Mouse (Mus musculus) liver, postnatal 0 days (tissue): ENCODE results near the gene Gramd4. TPM values are rescaled to one million over a fixed set of nuclear protein-coding genes. Genes with fewer than 3 reads are reported as not detected.
"Not testable (repeated sequence)": the region's sequence is repeated elsewhere in the genome, so short reads cannot be mapped to it uniquely, and the experiment has no call there.

Experiments used
- ATAC-seq: fragments of 200-750 bp; cut with Nextera tagmentation; 2 replicates; pipeline ENCODE4 v1.8.0; 2017; ENCODE audit warnings: mild to moderate bottlenecking, moderate library complexity
- DNase-seq: peaks from one replicate; pipeline ENCODE4 v3.0.0-alpha.2; 2016
- H3K27ac ChIP-seq: fragments of 300-500 bp; sonication (generic); 2 replicates; pipeline ENCODE4 v1.5.1; 2014; ENCODE audit warnings: antibody characterized with exemption, moderate library complexity, mild to moderate bottlenecking, low read depth
- H3K27me3 ChIP-seq: fragments of 300-500 bp; sonication (generic); 2 replicates; pipeline ENCODE4 v1.6.1; 2014; ENCODE audit warnings: low read length, control low read depth, mixed read lengths; ENCODE audit not compliant: insufficient read depth
- H3K36me3 ChIP-seq: fragments of 300-500 bp; sonication (generic); replicated peaks from 2 replicates; pipeline ENCODE4 v1.6.1; 2014; ENCODE audit warnings: mild to moderate bottlenecking, control low read depth, low read length, moderate library complexity, mixed read lengths; ENCODE audit not compliant: insufficient read depth
- H3K4me1 ChIP-seq: fragments of 300-500 bp; sonication (generic); 2 replicates; pipeline ENCODE4 v1.6.1; 2014; ENCODE audit warnings: antibody characterized with exemption, mild to moderate bottlenecking, control low read depth; ENCODE audit not compliant: insufficient read depth
- H3K4me2 ChIP-seq: fragments of 300-500 bp; sonication (generic); 2 replicates; pipeline ENCODE4 v1.6.1; 2014; ENCODE audit warnings: low read depth, mild to moderate bottlenecking, low read length, moderate library complexity, mixed read lengths
- H3K4me3 ChIP-seq: fragments of 300-500 bp; sonication (generic); 2 replicates; pipeline ENCODE4 v1.5.1; 2014; ENCODE audit warnings: low read depth, low read length
- H3K9ac ChIP-seq: fragments of 300-500 bp; sonication (generic); replicated peaks from 2 replicates; pipeline ENCODE4 v1.6.1; 2014; ENCODE audit warnings: mild to moderate bottlenecking, moderate library complexity
- H3K9me3 ChIP-seq: fragments of 300-500 bp; sonication (generic); 2 replicates; pipeline ENCODE4 v1.6.1; 2016; ENCODE audit warnings: mild to moderate bottlenecking, control low read depth, low read length, mixed read lengths
- CTCF ChIP-seq: sonication (generic); IDR thresholded peaks from 2 replicates; pipeline ENCODE4 v1.5.1; 2016; ENCODE audit warnings: antibody characterized with exemption, low read depth
- EP300 ChIP-seq: IDR thresholded peaks from 2 replicates; pipeline ENCODE4 v1.6.1; 2016; ENCODE audit warnings: antibody characterized with exemption, low read depth, mild to moderate bottlenecking
- WGBS: fragments of 180-500 bp; shearing (Covaris S2); extraction: QIAGEN DNeasy Blood & Tissue Kit; methylation state at CpG from one replicate; pipeline ENCODE4 v1.1.7; 2014; ENCODE audit not compliant: insufficient replicate concordance; 5-methylcytosine and 5-hydroxymethylcytosine counted together
- polyA plus RNA-seq: library from polyadenylated mRNA; unstranded; fragments of >200 nt; fragmentation: Nextera tagmentation; extraction: Ambion mirVana; gene quantifications from 2 replicates; pipeline ENCODE4 v1.2.1, GENCODE M21; 2015

The Gramd4 gene
- polyA plus RNA-seq, 1 experiment from 2014 or later = 3.7 TPM

DNA sequence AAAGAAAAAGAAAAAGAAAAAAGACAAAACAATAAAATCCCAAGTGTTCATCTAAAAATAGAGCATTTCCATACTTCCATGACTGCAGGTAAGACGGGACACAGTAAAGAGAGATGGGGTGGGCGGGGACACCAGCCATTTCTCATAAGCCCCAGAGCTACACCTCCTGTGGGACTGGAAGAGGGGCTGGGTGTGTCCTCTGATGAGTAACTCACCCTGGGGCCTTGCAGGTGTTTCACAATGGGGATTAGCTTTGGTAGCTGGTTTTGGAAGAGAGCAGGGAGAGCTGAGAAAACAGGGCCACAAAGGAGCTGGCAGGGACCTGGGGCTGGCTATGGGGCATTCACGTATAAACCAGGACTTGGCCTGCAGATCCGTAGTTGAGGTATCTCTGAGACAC lies 93.1 kb downstream of the Gramd4 start:
- H3K4me3 ChIP-seq = no peak overlapping the region
- H3K27me3 ChIP-seq = no peaks in the 10 kb centered on the region
- H3K9me3 ChIP-seq = no peaks in the 10 kb centered on the region
- H3K27ac ChIP-seq = no peak overlapping the region
- TF ChIP-seq EP300 (no peak), CTCF (no peak)
- 79% methylated on average over 4 of the region's 4 CpGs for WGBS
- ATAC-seq (no peak), DNase-seq (no peak)
- H3K36me3 ChIP-seq = peaks cover 46% of the 10 kb centered on the region
- no peak overlapping the region for H3K4me2 ChIP-seq
- no peak overlapping the region for H3K9ac ChIP-seq
- no peaks in the 10 kb centered on the region for H3K4me1 ChIP-seq

- WGBS = 85% methylated on average over 12 of the region's 12 CpGs
- ATAC-seq (no peak), DNase-seq (no peak)
- no peak overlapping the region for H3K4me3 ChIP-seq
- no peaks in the 10 kb centered on the region for H3K9me3 ChIP-seq
- no peak overlapping the region for H3K4me2 ChIP-seq
- H3K4me1 ChIP-seq = no peaks in the 10 kb centered on the region
- no peaks in the 10 kb centered on the region for H3K27me3 ChIP-seq
- no peak for TF ChIP-seq EP300
- no peak for TF ChIP-seq CTCF
- H3K36me3 ChIP-seq = peaks cover 34% of the 10 kb centered on the region
- H3K9ac ChIP-seq = no peak overlapping the region
- no peak overlapping the region for H3K27ac ChIP-seq
Measured at GRCm38 (mm10) chr15:86153481-86153960, 96.0 kb downstream of the Gramd4 start.

DNA sequence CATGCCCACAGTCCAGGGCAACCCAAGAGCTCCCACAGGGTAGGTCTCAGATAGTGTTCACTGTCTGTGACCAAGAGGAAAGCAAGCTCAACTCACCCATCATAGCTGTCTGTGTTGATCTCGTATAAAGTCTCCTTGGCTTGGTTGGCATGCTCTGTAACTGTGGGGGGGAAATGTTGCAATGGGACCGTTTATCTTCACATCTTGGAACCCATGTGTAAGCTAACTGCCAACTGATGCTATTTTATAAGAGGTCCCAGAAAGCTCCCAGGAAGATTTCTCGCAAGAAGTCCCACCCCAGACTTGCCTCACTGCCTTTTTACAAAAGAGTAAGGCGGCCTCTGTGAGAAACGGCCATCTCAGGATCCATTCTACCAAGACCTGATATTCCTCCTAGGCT lies 99.0 kb downstream of the Gramd4 start:
- H3K36me3 ChIP-seq = peaks cover 28% of the 10 kb centered on the region
- WGBS = 76% methylated on average over 5 of the region's 5 CpGs
- no peaks in the 10 kb centered on the region for H3K27me3 ChIP-seq
- no peak overlapping the region for H3K27ac ChIP-seq
- H3K4me1 ChIP-seq = no peaks in the 10 kb centered on the region
- no peak overlapping the region for H3K4me3 ChIP-seq
- no peak for TF ChIP-seq CTCF
- no peak for TF ChIP-seq EP300
- ATAC-seq (no peak), DNase-seq (no peak)
- H3K9me3 ChIP-seq = no peaks in the 10 kb centered on the region
- no peak overlapping the region for H3K9ac ChIP-seq
- no peak overlapping the region for H3K4me2 ChIP-seq

DNA sequence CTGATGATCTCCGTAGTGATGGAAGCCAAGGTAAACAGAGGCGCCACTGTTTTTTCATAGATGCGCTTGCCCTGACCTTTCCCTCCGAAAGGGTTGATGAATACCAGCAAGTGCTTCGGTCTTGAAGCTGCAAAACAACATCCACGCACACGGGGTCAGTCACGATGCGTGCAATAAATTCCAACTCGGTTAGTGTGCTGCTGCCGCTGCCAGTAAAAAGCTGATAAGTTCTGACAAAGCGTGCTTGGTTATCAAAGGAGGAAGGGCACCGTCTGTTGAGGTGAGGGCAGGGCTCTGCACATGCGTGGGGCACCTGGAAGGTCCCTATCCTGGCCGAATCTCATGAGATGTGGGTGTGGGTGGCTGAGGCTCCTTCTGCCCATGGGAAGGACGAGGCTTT lies 101.6 kb downstream of the Gramd4 start:
- Histone ChIP-seq H3K27me3 (no peaks in the 10 kb centered on the region), H3K4me3 (no peak overlapping the region), H3K9ac (no peak overlapping the region), H3K4me2 (no peak overlapping the region), H3K9me3 (no peaks in the 10 kb centered on the region), H3K27ac (no peak overlapping the region), H3K36me3 (peaks cover 23% of the 10 kb centered on the region), H3K4me1 (no peaks in the 10 kb centered on the region)
- DNase-seq = no peak
- no peak for TF ChIP-seq EP300
- TF ChIP-seq CTCF = peak; percentile 56
- ATAC-seq = peak; percentile 55
- 63% methylated on average over 16 of the region's 16 CpGs for WGBS

DNA sequence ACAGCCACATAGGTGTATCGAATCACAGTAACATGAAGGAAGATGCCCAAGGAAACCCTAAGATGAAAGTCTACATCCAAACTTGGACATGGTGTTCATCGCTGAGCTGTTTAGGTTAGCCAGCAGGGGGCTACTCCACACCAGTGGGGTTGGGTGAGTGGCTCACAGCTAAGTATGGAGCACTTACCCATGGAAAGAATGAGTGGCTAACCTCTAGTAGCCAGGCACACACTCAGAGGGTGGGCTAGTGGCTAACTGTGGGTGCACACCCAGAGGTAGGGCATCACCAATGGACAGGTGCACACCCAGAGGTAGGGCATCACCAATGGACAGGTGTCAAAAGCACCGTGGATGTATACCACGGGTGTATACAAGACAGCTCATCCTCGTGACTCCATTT lies 102.2 kb downstream of the Gramd4 start:
- no peak overlapping the region for H3K27ac ChIP-seq
- H3K4me1 ChIP-seq = no peaks in the 10 kb centered on the region
- DNase-seq (no peak), ATAC-seq (no peak)
- H3K27me3 ChIP-seq = no peaks in the 10 kb centered on the region
- H3K9me3 ChIP-seq = no peaks in the 10 kb centered on the region
- TF ChIP-seq EP300 (no peak), CTCF (peak; percentile 58)
- 83% methylated on average over 5 of the region's 5 CpGs for WGBS
- peaks cover 18% of the 10 kb centered on the region for H3K36me3 ChIP-seq
- no peak overlapping the region for H3K9ac ChIP-seq
- H3K4me3 ChIP-seq = no peak overlapping the region
- H3K4me2 ChIP-seq = no peak overlapping the region

DNA sequence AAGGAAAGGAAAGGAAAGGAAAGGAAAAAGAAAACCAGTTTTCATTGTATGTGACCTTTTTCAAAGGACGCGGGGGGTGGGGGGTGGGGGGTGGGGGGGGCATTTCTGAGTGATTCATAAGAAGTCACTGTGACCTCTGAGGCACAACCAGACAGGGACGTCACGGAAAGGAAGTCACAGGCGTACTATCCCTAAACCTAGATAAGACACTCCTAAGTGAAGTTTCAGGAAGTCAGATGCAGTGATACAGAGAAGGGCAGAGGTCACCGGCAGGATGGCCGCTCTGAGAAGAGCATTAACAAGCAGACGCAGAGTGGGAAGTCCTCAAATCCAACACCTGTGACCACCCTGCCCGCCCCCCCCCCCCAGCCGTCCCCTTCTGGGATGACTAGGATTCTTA lies 103.4 kb downstream of the Gramd4 start:
- Histone ChIP-seq H3K36me3 (peaks cover 17% of the 10 kb centered on the region), H3K27me3 (no peaks in the 10 kb centered on the region), H3K9me3 (no peaks in the 10 kb centered on the region), H3K4me1 (no peaks in the 10 kb centered on the region), H3K4me3 (no peak overlapping the region), H3K4me2 (no peak overlapping the region), H3K27ac (no peak overlapping the region), H3K9ac (no peak overlapping the region)
- DNase-seq (no peak), ATAC-seq (no peak)
- no peak for TF ChIP-seq EP300
- no peak for TF ChIP-seq CTCF
- WGBS = 51% methylated on average over 10 of the region's 10 CpGs

GRCm38 (mm10) chr15:86161800-86162199 lies 104.3 kb downstream of the Gramd4 start:
- DNase-seq, ATAC-seq, H3K9me3 ChIP-seq, H3K4me3 ChIP-seq, H3K27ac ChIP-seq, H3K4me1 ChIP-seq, H3K27me3 ChIP-seq, H3K9ac ChIP-seq, H3K4me2 ChIP-seq: not testable (repeated sequence)
- peak; percentile 60 for TF ChIP-seq CTCF
- peaks cover 14% of the 10 kb centered on the region for H3K36me3 ChIP-seq
- WGBS = 93% methylated on average over 3 of the region's 3 CpGs
